Mouse (Mus musculus) liver, embryonic 13.5 days (tissue): ENCODE results near the gene Vti1a. TPM values are rescaled to one million over a fixed set of nuclear protein-coding genes. Genes with fewer than 3 reads are reported as not detected.

ENCODE experiments used
- ATAC-seq: fragments of 200-750 bp; cut with Nextera tagmentation; 2 replicates; pipeline ENCODE4 v1.8.0; 2017; ENCODE audit warnings: low read depth, mild to moderate bottlenecking, moderate number of reproducible peaks, moderate library complexity
- DNase-seq: peaks from one replicate; pipeline ENCODE4 v3.0.0; 2022
- H3K27ac ChIP-seq: fragments of 300-500 bp; sonication (generic); 2 replicates; pipeline ENCODE4 v1.5.1; 2015; ENCODE audit warnings: moderate library complexity, mild to moderate bottlenecking, inconsistent platforms
- H3K27me3 ChIP-seq: fragments of 300-500 bp; sonication (generic); 2 replicates; pipeline ENCODE4 v1.6.1; 2015; ENCODE audit warnings: mild to moderate bottlenecking, inconsistent platforms
- H3K36me3 ChIP-seq: fragments of 300-500 bp; sonication (generic); 2 replicates; pipeline ENCODE4 v1.6.1; 2015; ENCODE audit warnings: mild to moderate bottlenecking, inconsistent platforms
- H3K4me1 ChIP-seq: fragments of 300-500 bp; sonication (generic); replicated peaks from 2 replicates; pipeline ENCODE4 v1.6.1; 2015; ENCODE audit warnings: inconsistent platforms
- H3K4me2 ChIP-seq: fragments of 300-500 bp; sonication (generic); 2 replicates; pipeline ENCODE4 v1.6.1; 2015; ENCODE audit warnings: inconsistent platforms, mild to moderate bottlenecking, moderate library complexity
- H3K4me3 ChIP-seq: fragments of 300-500 bp; sonication (generic); replicated peaks from 2 replicates; pipeline ENCODE4 v1.5.1; 2015; ENCODE audit warnings: mild to moderate bottlenecking, inconsistent platforms
- H3K9ac ChIP-seq: fragments of 300-500 bp; sonication (generic); 2 replicates; pipeline ENCODE4 v1.6.1; 2015; ENCODE audit warnings: mild to moderate bottlenecking, inconsistent platforms
- H3K9me3 ChIP-seq: fragments of 300-500 bp; sonication (generic); replicated peaks from 2 replicates; pipeline ENCODE4 v1.6.1; 2016; ENCODE audit warnings: inconsistent platforms
- WGBS: fragments of 180-500 bp; shearing (Covaris S2); methylation state at CpG from one replicate; pipeline ENCODE4 v1.1.7; 2015; ENCODE audit not compliant: insufficient replicate concordance; 5-methylcytosine and 5-hydroxymethylcytosine counted together
- polyA plus RNA-seq: library from polyadenylated mRNA; unstranded; fragments of >200 nt; fragmentation: Nextera tagmentation; extraction: Ambion mirVana; gene quantifications from 2 replicates; pipeline ENCODE4 v1.2.1, GENCODE M21; 2015

Vti1a gene
- polyA plus RNA-seq, 1 experiment from 2014 or later, result 16.7 TPM

GRCm38 (mm10) chr19:55667787-55668186 lies 351.7 kb downstream of the Vti1a start:
- H3K9me3 ChIP-seq, result no peaks in the 10 kb centered on the region
- ATAC-seq, result no peak
- 63% methylated on average over 9 of the region's 9 CpGs for WGBS

GRCm38 (mm10) chr19:55668896-55669295 lies 352.8 kb downstream of the Vti1a start:
- DNase-seq (no peak), ATAC-seq (no peak)
- no peak overlapping the region for H3K9ac ChIP-seq
- no peak overlapping the region for H3K27ac ChIP-seq
- no peaks in the 10 kb centered on the region for H3K27me3 ChIP-seq
- H3K4me2 ChIP-seq, result no peak overlapping the region
- H3K4me1 ChIP-seq, result no peaks in the 10 kb centered on the region
- H3K4me3 ChIP-seq, result no peak overlapping the region
- no peaks in the 10 kb centered on the region for H3K36me3 ChIP-seq
- 63% methylated on average over 9 of the region's 9 CpGs for WGBS
- H3K9me3 ChIP-seq, result no peaks in the 10 kb centered on the region

More at GRCm38 (mm10) chr19:55667787-55668186, 351.7 kb downstream of the Vti1a start:
- no peaks in the 10 kb centered on the region for H3K4me1 ChIP-seq
- no peak overlapping the region for H3K4me2 ChIP-seq
- no peak overlapping the region for H3K27ac ChIP-seq
- no peak overlapping the region for H3K9ac ChIP-seq
- no peak overlapping the region for H3K4me3 ChIP-seq
- H3K36me3 ChIP-seq, result no peaks in the 10 kb centered on the region
- H3K27me3 ChIP-seq, result no peaks in the 10 kb centered on the region
- no peak for DNase-seq

Other genes with a start within 250 kb of the Vti1a start
- 16.6 and 21.5 TPM in 2 replicates for gene Gpam, start 189.1 kb upstream of the Vti1a start, polyA plus RNA-seq
- gene Tectb, start 135.6 kb upstream of the Vti1a start, polyA plus RNA-seq, result not detected in 2 replicates
- not detected in 2 replicates for gene Gucy2g, start 75.1 kb upstream of the Vti1a start, polyA plus RNA-seq
- gene Acsl5, start 64.4 kb upstream of the Vti1a start, polyA plus RNA-seq, result 116 and 134 TPM in 2 replicates
- gene Zdhhc6, start 263 bp upstream of the Vti1a start, polyA plus RNA-seq, result 64.9 and 74.9 TPM in 2 replicates